Mouse (Mus musculus) stomach, postnatal 0 days (tissue): ENCODE data around the gene Pop7.

Experiments
- CTCF ChIP-seq: IDR thresholded peaks from 2 replicates; pipeline ENCODE4 v1.5.1; 2016; ENCODE audit warnings: antibody characterized with exemption, low read depth, mild to moderate bottlenecking, moderate library complexity
- EP300 ChIP-seq: optimal IDR thresholded peaks from 2 replicates; pipeline ENCODE3; 2016; ENCODE audit warnings: antibody characterized with exemption

- TF ChIP-seq CTCF (no peak), EP300 (no peak)
These were observed 22.4 kb upstream of the Pop7 start for GRCm38 (mm10) chr5:137524671-137525070.
